Mouse (Mus musculus): Measurements from ENCODE around the gene Muc13. TPM values are rescaled to one million over a fixed set of nuclear protein-coding genes. Genes with fewer than 3 reads are reported as not detected.

Gene Muc13
- total RNA-seq, 4 experiments from 2014 or later = 0.09 TPM; not detected in 3

DNA sequence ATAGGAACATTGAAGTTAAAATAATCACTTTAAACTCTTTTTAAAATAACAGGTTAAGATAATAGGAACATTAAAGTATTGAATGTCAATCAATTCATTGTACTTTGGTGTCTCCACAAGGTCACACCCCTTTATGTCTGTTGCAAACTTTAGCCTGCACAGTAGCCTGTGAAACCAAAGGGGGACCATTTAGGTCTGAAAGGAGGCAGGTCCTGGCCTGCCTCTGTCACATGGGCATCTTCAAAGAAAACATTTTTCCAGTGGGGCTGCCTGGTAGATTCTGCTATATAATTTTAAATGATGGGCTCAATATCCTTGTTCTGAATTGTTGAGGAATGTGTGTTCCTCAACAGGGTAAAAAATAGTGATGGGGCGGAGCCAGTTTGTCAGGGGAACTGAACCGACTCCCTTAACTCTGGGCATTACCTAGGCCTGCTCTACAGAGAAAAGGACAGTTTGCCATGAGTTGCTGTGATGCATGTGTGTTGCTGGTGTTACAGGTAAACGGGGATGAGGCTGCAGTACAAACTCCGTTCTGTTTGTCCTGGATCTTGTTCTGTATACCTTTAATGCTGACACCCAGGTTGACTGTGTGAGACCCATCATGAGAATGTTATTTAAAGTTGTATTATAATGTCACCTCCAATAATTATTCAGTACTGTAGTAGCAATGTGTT, 22.9 kb upstream of the Muc13 start:
- no peak for DNase-seq

GRCm38 (mm10) chr16:33772809-33773208, 21.0 kb upstream of the Muc13 start:
- DNase-seq = no peak

- DNase-seq = no peak
Measured at GRCm38 (mm10) chr16:33774972-33775371, 18.9 kb upstream of the Muc13 start.

- DNase-seq = no peak
Measured at GRCm38 (mm10) chr16:33775733-33776335, 18.0 kb upstream of the Muc13 start.

DNA sequence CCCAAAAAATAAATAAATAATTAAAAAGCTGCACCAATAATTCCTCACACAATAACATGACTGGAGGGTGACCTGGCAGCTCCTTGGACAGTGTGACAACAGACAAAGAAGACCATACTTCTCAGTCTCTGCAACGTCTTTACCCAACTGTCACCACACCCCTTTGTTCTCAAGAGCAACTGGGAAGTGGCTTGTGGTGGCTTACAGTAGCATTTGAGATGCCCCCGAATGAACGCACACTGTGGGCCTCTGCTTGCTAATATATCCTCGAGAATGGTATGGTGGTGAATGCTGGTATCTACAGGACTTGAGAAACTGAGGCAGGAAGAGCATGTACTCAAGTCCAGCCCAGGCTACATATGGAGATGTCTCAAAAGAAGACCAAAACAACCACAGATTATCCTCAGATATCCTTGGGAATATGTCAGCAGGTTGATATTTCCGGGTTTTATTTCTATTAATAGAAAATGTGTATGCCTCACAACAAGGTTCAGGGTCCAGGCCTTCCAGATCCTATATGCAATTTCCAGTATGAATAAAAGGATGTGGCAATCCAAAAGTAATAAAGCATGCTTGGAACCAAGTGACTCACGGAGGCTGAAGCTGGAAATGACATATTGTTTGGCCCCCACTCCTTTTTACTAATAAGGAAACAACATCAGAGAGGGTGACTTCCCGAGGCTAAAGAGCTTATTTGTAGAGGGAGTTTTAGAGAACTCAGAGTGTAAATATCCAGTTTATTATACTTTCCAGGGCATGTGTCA, 16.9 kb upstream of the Muc13 start:
- no peak for DNase-seq

DNA sequence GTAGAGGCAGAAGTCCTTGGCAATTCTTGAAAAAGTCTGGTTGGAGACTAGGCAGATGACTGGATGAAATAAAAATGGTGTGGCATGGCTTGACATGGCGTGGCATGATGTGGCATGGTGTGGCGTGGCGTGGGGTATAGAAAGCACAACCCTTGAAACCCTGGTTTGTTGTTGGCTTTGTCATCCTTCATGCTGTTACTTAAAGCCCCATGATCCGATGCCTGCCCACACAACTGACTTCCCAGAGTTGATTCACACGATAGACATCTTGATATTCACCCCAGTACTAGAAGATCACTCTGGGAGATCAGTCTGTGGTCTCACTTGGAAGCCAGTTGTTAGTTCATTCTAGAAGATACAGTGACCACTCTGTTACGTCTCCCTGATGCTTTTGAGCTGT, 16.2 kb upstream of the Muc13 start:
- no peak for DNase-seq

- DNase-seq = peak; percentile 54
Measured at GRCm38 (mm10) chr16:33781789-33782728, 11.8 kb upstream of the Muc13 start.

GRCm38 (mm10) chr16:33782729-33783091, 11.1 kb upstream of the Muc13 start:
- DNase-seq = no peak

GRCm38 (mm10) chr16:33784547-33784946, 9.3 kb upstream of the Muc13 start:
- DNase-seq = no peak

DNA sequence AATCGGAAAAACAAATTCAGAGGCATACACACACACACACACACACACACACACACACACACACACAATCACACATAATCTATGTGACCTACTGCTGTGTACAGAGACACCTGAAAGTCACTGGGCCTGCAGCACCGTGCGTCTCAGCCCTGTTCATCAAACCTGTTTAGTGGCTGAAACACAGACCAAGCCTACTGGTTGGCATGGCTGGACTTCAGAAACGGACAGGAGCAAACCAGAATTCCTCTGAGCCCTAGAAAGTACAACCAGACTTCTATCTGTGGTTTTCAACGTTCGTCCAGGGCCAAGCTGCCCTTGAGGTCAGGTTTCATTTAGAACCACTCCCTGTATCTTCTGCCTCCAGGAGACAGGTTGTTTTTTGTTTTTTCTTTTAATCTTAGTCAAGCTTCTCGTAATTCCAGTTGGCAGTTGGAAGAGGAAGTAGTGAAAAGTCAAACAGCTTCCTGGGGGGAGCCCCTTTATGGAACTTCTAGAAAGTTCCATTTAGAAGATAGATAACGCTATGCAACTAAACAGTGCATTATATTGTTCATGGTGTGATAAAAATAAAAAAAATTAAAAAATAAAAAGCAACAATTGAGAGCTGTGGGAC, 8.6 kb upstream of the Muc13 start:
- DNase-seq = no peak

DNA sequence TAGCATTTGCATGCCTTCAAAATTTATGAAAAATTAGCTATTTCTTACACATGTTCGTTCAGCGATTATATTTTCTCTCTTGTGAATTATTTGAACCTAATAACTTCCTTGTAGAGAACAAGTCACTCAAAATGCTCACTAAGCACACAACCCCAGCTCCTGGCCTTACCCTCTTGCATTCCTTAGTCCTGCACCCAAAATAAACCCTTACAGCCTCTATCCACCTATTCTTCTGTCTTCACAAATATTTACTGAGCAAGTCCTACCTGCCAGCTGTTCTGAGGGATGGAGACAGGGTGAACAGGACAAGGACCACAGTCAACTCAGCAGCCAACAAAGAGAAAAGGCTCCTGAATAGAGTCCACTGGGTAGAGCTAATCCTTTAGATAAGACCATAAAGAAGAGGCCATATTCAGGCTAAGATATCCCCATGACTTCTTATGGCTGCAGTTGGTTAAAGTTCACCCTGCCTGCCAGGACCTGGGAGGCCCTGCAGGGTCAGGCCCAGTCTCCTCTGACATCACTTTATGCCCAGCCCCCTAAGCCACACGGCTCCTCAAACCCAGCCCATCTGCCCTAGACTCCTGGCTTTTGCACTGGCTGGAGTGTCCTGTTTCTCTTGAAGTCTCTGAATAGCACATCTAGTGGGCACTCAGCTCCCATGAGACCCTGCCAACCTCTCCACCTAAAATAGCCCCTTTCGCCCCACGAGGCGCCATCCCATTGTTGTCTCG, 7.0 kb upstream of the Muc13 start:
- DNase-seq = no peak

DNA sequence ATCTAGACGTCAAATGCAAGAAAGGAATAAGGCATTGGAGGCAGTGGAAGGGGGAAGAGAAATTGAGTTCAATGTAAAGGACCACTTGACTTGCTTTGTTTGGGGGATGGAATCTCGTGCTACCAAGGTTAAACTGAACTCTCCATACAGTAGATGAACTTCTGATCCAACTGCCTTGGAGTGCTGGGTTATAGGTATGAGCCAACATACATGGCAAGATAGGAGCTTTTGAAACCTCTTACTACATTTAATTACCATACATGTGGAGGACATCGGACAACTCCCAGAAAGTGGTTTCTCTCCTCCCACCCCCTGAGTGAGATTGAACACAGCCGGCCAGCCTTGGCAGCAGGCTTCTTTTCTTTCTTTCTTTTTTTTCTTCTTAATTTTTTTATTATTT, 1.3 kb downstream of the Muc13 start:
- no peak for DNase-seq

GRCm38 (mm10) chr16:33795887-33796286, 2.0 kb downstream of the Muc13 start:
- DNase-seq = no peak

DNA sequence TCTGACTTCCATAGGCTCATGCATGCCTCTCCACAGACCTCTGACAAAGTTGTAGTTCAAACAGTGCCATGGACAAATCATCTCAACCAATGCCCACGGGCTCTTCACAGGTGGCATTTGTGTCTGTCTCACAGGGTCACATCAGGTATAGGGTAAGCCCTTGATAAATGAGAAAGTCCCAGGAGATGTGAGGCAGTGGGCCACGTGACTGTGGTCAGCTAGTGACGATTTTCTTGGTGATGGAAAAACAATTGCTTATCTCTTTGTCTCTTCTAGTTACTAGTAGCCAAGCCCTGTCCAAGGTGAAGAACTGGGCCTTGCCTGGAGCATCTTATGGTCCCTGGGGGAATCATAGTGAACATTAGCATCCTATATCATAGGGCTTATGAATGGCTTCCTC, 2.9 kb downstream of the Muc13 start:
- DNase-seq = no peak

DNA sequence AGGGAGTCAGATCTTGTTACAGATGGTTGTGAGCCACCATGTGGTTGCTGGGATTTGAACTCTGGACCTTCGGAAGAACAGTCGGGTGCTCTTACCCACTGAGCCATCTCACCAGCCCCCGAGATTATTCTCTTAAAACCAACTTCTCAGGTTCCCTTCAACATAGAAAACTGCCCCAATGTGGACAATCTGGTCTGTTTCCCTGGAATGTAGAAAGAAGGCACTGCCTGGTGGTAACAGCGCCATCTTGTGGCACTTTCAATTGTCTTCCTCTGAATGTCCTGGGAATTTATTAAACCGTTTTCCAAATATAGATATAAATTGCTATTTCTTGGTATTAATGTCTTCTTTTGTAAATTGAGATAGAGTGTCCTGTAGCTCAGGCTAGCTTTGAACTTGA, 4.0 kb downstream of the Muc13 start:
- DNase-seq = no peak

DNA sequence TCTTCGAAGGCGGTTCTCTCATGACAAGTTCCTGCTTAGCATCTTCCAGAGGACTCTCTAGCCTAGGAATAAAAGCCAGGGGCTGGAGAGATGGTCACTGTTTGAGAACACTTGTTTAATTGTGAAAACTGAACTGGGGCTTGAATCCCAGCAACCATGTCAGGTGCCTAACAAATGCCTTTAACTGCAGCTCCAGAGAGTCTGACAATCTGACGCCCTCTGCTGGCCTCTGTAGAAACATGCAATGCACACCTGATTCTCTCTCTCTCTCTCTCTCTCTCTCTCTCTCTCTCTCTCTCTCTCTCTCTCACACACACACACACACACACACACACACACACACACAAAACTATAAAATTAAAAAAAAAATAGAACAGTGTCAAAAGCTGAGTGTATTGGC, 16.2 kb downstream of the Muc13 start:
- DNase-seq = no peak

DNA sequence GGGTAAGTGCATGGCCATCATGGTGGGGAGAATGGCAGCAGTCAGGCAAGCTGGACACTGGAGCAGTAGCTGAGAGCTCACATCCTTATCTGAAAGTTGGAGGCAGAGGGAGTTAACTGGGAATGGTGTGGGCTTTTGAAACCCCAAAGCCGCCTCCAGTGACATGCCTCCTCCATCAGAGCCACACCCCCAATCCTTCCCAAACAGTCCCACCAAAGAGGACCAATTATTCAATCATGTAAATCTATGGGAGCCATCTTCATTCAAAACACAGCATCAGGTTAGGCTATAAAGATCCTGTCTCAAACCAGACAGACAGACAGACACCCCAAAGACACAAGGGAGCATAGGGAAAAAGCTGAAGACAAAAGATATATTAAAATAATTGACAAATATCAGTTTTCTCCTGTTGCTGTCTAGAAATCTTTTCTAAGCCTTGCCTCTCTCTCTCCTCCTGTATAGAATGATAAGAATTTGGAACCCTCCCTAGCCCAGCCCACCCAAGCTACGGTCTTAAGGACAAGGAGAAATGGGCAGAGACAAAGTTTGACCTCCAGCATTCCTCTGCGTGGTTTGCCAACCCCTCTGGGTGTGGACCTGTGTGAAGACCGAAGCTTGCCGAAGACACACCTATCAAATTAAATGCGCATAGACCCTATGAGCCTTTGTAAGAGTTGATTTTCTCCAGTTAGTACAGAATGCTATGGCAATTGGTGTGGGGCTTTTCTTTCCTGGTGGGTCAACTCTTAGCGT, 24.8 kb downstream of the Muc13 start:
- DNase-seq = no peak

DNA sequence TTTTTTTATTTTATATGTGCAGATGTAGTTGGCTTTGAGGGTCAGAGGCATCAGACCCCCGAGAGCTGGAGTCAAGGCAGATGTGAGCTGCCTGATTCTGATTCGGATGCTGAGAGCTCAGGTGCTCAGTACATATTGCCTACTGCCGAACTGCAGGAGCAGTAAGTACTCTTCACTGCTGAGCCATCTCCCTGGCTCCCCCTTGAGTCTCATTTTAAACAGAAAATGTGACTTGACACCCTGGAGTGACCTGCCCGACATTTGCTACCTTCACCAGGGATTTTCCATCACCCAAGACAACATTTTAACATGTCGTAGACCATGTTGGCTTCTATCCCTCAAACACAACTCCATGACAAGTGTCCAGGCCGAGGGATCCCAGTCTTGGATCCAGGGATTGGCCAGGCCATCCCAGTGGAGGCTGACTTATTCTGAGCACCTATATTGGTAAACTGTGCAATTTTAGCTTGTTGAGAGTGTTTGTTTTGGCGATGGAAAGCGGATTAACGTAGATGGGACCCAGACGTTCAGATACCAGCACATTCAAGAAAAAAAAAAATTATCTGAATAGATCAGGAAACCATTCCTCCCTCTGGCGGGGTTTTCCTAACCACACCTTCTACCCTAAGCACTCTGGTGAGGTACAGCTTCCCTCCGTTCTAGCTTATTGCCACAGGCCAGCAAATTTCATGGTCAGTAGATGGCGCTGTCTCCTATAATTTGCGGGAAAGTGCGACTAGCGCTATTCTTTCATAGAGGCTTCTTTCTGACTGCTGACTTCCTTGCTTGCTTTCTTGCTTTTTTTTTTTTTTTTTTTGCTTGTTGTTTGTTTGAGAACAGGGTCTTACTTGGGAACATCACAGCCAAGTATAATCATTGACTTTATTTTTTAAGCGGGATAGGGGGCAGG, 26.7 kb downstream of the Muc13 start:
- DNase-seq = peak; percentile 70

- no peak for DNase-seq
Measured at GRCm38 (mm10) chr16:33824603-33825002, 30.8 kb downstream of the Muc13 start.

- no peak for DNase-seq
Measured at GRCm38 (mm10) chr16:33828496-33828895, 34.7 kb downstream of the Muc13 start.
